Mouse (Mus musculus): ENCODE data around the gene Gpr1. TPM values are rescaled to one million over a fixed set of nuclear protein-coding genes. Genes with fewer than 3 reads are reported as not detected.

Gpr1 gene
- total and polyA plus RNA-seq, 3 experiments = not detected

- Histone ChIP-seq H3K27me3 (replicated peaks) (no peaks in the 10 kb centered on the region), H3K9ac (ENCODE audit: insufficient read depth, low read depth) (no peak overlapping the region), H3K27ac (ENCODE audit: insufficient read depth, low read depth) (no peak overlapping the region), H3K4me3 (replicated peaks in 1 of 3; ENCODE audit: low read depth in 2 of 3, low read length in 2 of 3, poor library complexity in 1 of 3) (no peak overlapping the region), H3K4me2 (ENCODE audit: insufficient read depth, low read depth, poor library complexity, severe bottlenecking) (no peak overlapping the region), H3K36me3 (replicated peaks in 1 of 2; ENCODE audit: control insufficient read depth in 1 of 2, insufficient read depth in 1 of 2, low read length in 1 of 2) (no peaks in the 10 kb centered on the region), H3K4me1 (ENCODE audit: control insufficient read depth in 1 of 2, insufficient read depth in 2 of 2) (no peaks in the 10 kb centered on the region), H3K79me2 (replicated peaks; ENCODE audit: control insufficient read depth, extremely low read depth, insufficient read depth, poor library complexity, severe bottlenecking) (no peaks in the 10 kb centered on the region), H3K9me3 (replicated peaks; ENCODE audit: low read length) (peaks cover 5% of the 10 kb centered on the region)
- TF ChIP-seq ETS1 (conservative IDR thresholded peaks at IDR 0.05; ENCODE audit: low read depth, low read length) (no peak), MAZ (IDR thresholded peaks at IDR 0.05; ENCODE audit: low read depth, low read length) (no peak), MEF2A (IDR thresholded peaks at IDR 0.05; ENCODE audit: borderline replicate concordance, low read depth, low read length) (no peak), EP300 (IDR thresholded peaks at IDR 0.05; ENCODE audit: low read length) (no peak), MAX (IDR thresholded peaks at IDR 0.05; ENCODE audit: low read length) (no peak), MXI1 (IDR thresholded peaks at IDR 0.05; ENCODE audit: low read depth, low read length) (no peak), E2F4 (IDR thresholded peaks at IDR 0.05; ENCODE audit: insufficient replicate concordance, low read depth, low read length) (no peak), HCFC1 (IDR thresholded peaks at IDR 0.05; ENCODE audit: low read depth, low read length) (no peak), POLR2A (IDR thresholded peaks at IDR 0.05; ENCODE audit: low read depth, low read length) (no peak), RAD21 (IDR thresholded peaks at IDR 0.05; ENCODE audit: low read depth, low read length) (no peak), SIN3A (IDR thresholded peaks at IDR 0.05; ENCODE audit: low read length) (no peak), MYC (IDR thresholded peaks at IDR 0.05; ENCODE audit: low read depth, low read length) (no peak), CHD1 (IDR thresholded peaks at IDR 0.05; ENCODE audit: low read depth, low read length) (no peak)
- in situ Hi-C loops (cut with MboI; ENCODE audit: low pct_ligation_motif_present, low pct_unique_long_range_greater_than_20kb, low sequenced_read_pairs) = no loop called here
- no peak for DNase-seq (ENCODE audit: extremely low read depth)
- dilution Hi-C loops (cut with MboI; ENCODE audit: extremely low pct_ligation_motif_present, extremely low pct_unique_long_range_greater_than_20kb, low sequenced_read_pairs) = no loop called here
These were observed 288 bp upstream of the Gpr1 start for GRCm38 (mm10) chr1:63214631-63215030.

DNA sequence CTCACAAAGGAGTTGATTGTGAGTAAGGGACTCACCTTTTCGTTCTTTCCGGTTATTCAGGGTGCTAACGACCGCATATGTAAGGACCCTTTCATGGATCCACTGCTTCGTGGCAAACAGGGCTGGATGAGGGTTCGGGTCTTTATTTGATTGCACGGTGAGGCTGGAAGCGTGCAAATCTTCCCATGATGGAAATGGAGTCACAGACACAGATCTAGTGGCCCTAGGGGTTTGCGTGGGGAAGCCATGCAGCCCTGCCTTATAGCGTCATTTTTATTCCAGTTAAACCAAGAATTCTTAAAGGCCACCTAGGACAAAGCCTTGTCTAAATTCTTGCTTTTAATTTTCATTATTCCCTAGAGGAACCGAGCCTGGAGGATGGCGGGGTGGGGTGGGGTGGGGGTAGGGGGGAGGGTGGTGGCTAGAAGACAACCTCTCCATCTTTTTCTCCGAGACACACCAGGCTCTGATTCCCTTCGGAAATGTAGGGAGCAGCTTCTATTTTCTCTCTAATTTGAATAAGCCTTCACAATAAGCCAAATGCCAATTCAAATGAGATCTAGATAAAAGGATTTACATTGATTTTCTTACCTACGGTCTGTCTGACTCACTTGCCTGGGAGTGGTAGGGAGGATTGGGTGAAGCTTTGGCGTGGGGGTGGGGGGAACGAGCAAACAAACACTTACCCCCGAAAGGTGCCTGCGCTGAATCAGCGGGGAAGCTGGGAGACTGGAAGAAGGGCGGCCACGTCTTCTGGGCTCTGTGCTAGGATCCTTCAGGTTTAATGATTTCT is 669 bp downstream of the Gpr1 start:
- Histone ChIP-seq H3K79me2 (replicated peaks; ENCODE audit: control insufficient read depth, extremely low read depth, insufficient read depth, poor library complexity, severe bottlenecking) (no peaks in the 10 kb centered on the region), H3K27me3 (replicated peaks) (no peaks in the 10 kb centered on the region), H3K4me1 (ENCODE audit: control insufficient read depth in 1 of 2, insufficient read depth in 2 of 2) (no peaks in the 10 kb centered on the region), H3K36me3 (replicated peaks in 1 of 2; ENCODE audit: control insufficient read depth in 1 of 2, insufficient read depth in 1 of 2, low read length in 1 of 2) (no peaks in the 10 kb centered on the region), H3K4me2 (ENCODE audit: insufficient read depth, low read depth, poor library complexity, severe bottlenecking) (no peak overlapping the region), H3K9me3 (replicated peaks; ENCODE audit: low read length) (no peaks in the 10 kb centered on the region), H3K27ac (ENCODE audit: insufficient read depth, low read depth) (no peak overlapping the region), H3K4me3 (replicated peaks in 1 of 3; ENCODE audit: low read depth in 2 of 3, low read length in 2 of 3, poor library complexity in 1 of 3) (no peak overlapping the region), H3K9ac (ENCODE audit: insufficient read depth, low read depth) (no peak overlapping the region)
- no peak for DNase-seq (ENCODE audit: extremely low read depth)
- dilution Hi-C loops (cut with MboI; ENCODE audit: extremely low pct_ligation_motif_present, extremely low pct_unique_long_range_greater_than_20kb, low sequenced_read_pairs) (no loop called here), in situ Hi-C loops (cut with MboI; ENCODE audit: low pct_ligation_motif_present, low pct_unique_long_range_greater_than_20kb, low sequenced_read_pairs) (no loop called here)
- TF ChIP-seq MAFK (IDR thresholded peaks at IDR 0.05; ENCODE audit: insufficient replicate concordance, low read length) (no peak), ZMIZ1 (IDR thresholded peaks at IDR 0.05; ENCODE audit: low read depth, low read length) (no peak), NELFE (IDR thresholded peaks at IDR 0.05; ENCODE audit: low read depth, low read length) (no peak)

Measured in CH12.LX (cell line).